Mouse (Mus musculus) adrenal gland, postnatal 36 days (tissue): ENCODE results near the gene Rbfox1. TPM values are rescaled to one million over a fixed set of nuclear protein-coding genes. Genes with fewer than 3 reads are reported as not detected.
A peak's percentile ranks its signal among the peaks of the same experiment; 100 is the strongest.

ENCODE experiments used
- DNase-seq, 2 experiments: peaks; one replicate each; pipeline ENCODE4 v3.0.0; 2021; ENCODE audit warnings: mixed read lengths in 1 of 2
- total RNA-seq, 2 experiments: library from RNA; stranded (reverse); gene quantifications; 2 replicates each; pipeline ENCODE4 v1.2.3; 2021

The Rbfox1 gene
- total RNA-seq, 2 experiments from 2014 or later: 1.0 to 1.1 TPM

DNA sequence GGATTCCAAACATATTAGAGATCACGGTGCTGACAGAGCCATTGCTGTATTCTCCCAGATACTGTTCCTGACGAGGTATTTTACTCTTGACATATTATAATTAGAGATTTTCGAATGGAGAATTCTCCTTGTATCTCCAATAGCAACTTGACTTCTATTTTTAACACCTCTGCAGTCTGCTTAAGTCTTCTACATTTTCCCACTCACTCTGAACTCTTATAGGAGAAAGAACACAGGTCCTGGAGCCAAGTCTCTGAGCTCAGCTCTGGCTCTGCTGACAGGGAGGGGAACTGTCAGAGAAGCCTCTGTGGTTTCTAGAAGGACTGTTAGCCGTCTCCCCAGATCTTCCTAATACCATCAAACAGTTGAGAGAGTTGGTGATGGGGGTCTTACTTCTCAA is 1344.1 kb downstream of the Rbfox1 start:
- DNase-seq: no peak

DNA sequence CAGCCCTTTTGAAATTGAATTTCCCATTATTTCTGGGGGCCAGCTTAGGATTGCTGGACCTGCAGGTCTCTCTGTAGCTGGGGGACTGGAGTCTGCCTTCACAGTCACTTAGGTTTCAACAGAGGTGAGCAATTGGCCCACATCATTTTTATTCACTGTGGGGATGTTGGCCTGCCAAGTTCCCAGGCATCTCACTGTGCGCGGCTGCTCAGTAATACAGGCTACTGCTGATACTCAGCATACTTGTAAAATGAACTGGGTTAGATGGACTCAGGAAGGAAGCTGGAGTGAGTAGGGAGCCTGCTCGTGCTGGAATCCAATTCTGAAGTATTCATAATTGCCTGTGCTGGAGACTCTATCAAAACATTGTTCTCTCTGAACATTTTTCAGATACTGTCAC is 1356.5 kb downstream of the Rbfox1 start:
- no peak for DNase-seq

DNA sequence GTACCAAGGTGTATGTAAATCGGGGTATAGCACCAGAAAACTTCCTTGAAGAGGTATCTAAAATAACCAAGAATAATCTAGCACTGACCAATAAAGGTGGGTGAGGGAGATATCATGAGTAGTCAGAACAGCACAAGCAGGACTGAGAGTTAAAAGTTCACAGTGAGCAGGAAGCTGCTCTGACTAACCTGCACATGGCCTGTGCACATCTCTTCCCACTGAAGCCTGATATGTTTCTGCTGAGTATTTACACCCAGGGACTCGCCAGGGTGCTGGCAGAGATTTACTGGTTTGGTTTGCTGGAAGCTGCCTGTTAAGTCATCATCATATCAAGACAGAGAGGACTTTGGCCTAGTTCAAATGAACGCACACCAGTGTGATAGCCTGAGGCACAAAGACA is 1357.3 kb downstream of the Rbfox1 start:
- DNase-seq: no peak

DNA sequence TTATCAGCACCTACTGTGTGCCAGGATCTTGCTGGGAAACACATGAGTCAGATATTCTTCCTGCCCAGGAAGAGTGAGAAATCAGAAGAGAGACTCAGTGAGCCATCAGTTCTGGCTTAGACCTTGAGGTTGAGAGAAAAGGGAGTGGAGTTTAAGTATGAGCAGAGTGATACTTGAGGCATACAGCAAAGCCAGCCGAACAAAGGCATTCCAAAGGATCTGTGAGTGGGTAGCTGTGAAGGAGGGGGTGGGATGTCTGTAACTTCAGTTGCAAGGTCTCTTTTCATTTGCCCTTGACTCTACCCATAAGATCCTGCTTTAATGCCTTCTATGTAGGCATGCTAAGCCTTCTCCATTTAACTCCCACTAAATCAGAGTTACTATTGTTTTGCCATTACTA is 1359.2 kb downstream of the Rbfox1 start:
- no peak for DNase-seq

DNA sequence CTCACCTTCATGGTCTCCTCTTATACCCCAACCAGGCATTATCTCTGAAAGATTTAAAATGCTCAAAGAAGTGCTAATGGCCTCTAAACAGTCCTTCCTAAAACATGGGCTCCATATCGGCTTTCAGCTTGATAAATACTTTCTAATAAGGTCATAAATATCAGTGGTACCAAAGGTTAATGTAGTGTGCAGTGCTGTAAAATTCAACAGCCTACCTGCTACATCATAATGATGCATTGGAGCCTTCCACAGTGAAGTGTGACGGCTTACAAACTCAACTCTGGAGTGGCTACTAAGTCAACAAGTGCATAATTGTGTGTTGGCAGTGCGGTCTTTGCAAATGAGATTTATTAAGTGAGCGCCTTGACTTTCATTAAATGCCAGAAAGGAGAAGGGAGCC is 1366.5 kb downstream of the Rbfox1 start:
- DNase-seq: no peak

DNA sequence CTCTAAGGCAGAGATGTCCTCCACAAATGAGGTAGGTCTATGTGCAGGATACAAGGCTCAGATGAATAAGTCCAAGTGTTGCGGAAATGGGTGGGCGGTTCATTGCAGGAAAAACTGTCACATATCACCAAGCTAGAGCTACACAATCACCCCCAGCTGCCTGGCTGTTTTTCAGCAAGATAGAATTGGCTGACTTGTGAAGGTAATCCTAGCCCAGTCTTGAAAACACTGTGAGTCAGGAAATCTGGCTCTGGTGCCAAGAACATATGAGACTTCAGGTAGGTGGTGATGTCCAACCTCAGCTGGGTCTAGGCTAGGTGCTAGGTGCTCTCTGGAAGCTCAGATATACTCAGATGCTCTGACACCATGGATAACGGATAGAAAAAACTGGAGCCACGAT is 1372.2 kb downstream of the Rbfox1 start:
- no peak for DNase-seq

DNA sequence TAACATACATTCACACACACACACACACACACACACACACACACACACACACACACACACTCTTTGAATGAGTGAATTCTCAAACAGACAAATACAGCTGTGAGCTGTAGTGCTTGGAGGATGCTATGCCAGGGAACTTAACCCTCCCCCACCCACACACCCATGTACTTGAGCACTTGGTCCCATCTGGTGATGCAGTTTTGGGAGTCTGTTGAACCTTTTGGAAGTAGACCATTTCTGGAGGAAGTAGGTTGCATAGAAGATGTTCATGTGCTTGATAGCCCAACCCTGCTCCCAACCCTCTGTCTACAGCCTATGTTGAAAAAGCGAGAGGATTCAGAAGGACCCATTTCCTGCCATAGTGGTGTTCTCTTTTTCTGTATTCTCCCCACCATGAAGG is 1378.1 kb downstream of the Rbfox1 start:
- no peak for DNase-seq

DNA sequence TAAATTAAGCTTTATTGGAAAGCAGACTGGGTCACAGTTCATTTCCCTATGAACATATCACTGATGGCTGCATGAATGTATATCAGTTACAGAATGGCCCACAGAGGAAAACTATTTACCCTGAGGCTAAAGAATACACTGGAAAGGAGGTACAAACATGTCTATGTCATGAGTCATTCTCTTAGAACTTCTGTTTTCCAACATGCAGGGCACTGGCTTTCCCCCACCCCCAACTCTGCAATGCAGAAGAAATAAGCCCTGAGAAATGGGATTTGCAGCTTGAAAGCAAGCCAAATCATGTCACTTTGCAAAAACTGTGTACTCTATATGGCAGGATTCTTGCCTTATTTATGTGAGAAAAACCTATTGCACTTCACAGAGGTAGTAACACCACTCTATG is 1380.6 kb downstream of the Rbfox1 start:
- DNase-seq: no peak

DNA sequence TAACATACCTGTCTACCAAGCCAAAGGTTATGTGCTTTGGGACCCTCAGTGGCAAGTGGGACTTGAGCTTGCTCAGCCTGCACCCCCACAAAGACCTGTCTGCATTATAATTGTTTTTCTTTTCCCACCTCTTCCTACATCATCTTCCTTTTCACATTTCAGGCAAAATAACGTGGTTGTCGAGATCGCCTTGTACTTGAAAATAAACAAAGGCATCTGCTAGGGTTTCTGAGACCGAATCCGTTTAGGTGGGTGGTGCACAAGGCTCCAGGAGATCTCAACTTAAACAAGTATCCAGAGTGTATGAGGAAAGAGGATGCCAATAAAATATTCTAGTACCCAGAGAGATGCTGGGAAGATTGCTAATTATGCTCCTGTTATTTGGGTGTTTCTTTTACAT is 1390.3 kb downstream of the Rbfox1 start:
- no peak for DNase-seq

DNA sequence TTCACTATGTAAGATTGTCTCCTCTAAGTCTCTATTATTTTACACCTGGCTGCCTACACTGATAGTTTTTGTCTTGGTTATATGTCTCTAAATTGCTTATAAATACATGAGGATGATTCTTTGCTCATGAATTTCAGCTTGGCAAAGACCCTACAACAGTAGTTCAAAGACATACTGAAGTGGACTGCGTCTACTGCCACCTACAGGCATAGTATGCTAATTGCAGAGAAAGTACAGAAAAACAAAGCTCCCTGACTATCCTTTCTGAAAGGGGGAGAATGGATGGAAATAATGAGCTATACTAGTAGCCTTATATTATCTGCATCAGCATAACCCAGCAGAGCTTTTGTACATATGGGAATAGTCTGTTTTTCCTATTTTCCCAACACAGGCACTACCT is 1390.7 kb downstream of the Rbfox1 start:
- no peak for DNase-seq

DNA sequence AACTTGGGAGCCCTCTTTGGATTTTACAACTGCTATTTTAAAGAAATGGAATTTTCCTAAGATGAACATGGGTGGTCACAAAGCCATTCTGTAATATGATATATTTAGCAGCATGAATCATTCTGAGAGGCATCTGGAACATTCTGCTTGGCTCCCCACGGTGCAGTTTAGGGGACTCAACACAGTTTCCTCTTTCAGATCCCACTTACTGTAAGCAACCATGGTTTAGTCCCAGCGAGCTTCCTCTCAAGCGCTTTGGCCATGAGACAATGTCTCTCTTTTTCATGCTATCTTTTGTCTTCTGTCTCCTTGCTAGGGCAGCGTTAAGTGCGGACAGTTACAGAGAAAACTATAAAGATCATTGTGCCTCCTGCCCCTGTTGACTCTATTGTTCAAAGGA is 1394.4 kb downstream of the Rbfox1 start:
- no peak for DNase-seq

DNA sequence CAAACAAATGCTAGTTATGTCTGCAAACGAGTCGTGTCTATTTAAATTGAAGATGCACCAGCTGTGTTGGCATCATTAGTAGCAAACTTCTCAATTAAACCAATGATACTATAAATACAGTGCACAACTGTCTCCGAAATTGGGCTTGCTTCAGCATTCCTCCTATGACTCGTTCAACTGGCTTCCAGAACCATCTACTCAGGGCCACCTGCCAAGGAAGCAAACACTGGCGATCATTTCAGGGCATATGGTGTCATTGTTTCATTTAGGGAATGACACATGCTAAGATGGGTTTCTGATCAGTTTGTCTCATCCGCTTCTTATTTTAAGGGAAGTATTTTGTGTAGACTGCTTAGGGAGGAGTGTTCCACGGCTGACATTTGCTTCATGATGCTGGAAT is 1397.1 kb downstream of the Rbfox1 start:
- peak; percentile 15 for DNase-seq

DNA sequence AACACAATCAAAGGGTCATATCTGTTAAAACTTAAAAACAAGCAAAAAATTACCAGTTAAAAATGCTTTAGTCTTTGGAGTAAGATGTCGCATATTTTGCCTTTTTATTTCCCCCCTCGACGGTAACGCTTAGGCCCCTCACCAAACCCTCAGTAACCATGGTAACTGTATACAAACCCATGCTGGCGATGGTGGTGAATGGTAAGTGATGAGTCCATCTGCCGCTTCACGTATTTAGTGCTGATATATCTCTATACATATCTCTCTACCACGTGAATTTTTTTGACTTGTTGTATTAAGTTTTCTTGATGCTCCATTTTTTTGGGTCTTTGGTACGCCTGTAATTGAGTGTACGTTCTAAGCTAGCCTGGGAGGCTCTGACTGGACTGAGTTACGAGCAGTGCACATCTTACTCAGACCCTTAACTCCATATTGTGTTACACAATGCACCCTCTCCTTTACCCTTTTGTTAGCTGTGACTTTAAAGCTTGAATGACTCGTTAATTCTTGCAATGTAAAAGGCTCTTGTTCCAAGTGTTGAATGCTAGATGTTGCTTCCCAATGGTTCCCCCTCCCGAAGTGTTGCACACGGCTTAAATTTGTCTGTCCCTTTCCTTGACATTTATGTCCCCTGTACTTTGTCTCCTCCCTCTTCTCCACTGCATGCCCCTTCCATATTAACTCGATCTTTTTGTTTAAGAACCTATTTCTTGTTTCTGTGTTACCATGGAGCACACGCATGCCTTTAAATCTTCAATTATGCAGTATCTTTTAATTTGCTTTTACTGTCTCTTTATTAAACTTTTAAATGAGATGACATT is 1408.0 kb downstream of the Rbfox1 start:
- DNase-seq: no peak

DNA sequence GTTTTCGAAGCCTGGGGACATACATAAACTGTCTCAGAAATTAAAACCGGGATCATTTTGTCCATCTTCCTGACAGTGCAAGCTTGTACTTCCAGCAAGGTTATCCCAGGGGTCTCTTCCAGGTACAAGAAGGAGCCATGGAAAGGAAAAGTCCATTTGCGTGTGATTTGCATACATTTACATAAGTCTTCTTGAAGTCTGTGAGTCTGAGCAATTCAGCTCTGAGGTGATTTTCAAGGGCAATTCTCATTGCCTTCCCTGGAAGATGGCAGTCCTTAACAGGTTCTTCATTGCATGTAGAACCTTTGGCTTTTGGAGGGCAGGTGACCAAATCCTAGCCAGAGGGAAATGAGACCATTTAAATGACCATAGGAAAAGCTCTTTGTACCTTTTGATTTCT is 1417.3 kb downstream of the Rbfox1 start:
- no peak for DNase-seq

DNA sequence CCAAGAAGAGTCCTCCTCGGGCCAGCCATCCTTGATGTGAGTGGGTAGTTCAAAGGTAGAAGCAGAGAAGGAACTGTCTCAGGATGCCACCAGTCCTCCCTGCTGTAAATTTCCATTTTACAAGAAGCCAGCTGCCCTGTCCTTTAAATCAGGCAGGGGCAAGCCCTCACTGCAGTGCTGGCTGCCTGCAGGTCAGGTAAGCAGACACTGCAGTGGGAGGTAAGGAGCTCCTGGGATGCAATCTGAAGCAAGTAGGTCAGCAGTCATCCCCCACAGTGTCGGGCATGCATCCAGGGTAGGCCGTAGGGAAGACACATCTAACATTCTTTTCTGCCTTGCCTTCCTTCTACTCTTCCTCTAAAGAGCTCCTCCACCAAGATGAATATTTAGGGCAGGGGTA is 1444.0 kb downstream of the Rbfox1 start:
- no peak for DNase-seq

DNA sequence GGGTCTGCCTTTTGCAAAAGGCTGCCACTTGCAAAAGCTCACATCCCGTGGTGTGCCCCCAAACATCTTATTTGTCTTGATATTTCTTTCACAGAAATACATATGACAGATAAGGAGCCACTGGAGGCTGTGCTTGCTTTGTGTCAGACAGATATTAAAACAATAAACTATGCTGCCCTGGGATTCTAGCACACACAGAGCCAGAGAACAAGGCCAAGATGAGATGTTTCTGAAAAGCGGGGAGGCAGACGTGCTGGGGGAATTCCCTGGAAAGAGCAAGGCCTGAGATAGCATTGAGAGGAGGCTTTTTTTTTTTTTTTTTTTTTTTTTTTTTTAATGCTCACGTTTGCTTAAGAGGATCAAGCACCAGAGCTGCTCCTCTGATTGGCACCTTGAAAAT is 1456.0 kb downstream of the Rbfox1 start:
- peak in 1 of 2 experiments; percentile 1 for DNase-seq

DNA sequence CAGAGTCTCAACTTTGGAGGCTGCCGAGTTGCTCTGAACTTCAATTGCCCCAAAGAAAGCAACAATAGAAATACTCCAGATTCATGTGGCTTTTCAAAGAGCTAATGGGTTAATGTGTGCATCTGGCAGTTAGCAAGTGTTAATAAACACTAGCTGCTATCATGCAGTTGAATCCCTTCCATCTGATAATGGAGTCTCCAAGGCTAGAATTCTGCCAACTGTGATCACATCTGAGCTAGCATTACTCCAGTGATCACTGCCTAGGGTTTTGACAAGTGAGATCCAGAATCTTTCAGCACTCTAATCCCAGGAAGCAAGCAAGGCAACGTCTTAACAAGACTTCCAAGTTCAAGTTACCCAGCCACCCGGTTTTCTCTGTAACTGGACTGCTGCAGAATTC is 1460.1 kb downstream of the Rbfox1 start:
- no peak for DNase-seq

DNA sequence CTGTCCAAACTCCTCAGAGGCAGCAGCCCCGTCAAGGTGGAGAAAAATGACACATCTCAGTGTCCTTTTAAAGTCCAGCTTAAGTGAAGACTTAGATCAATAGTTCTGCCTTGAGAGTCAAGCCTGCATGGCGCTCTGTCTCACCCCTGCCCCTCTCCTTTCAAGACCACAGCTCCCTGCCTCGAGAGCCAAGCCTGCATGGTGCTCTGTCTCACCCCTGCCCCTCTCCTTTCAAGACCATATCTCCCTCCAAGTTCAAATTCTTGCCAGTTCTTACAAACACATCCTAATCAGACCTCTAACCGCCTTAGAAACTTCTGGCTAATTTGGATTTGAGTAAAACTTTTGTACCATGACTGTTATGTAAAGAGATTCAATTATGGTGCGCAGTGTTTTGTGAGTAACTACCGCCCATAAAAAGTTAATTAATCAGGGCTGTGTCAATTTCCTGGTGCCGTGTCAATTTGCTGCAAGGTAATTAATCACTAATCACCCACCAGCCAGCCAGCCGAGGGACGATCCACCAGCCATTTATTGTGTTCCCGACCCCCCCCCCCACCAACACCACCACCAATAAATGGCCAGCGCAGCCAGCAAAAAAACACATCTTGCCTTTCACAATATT is 1461.0 kb downstream of the Rbfox1 start:
- no peak for DNase-seq

DNA sequence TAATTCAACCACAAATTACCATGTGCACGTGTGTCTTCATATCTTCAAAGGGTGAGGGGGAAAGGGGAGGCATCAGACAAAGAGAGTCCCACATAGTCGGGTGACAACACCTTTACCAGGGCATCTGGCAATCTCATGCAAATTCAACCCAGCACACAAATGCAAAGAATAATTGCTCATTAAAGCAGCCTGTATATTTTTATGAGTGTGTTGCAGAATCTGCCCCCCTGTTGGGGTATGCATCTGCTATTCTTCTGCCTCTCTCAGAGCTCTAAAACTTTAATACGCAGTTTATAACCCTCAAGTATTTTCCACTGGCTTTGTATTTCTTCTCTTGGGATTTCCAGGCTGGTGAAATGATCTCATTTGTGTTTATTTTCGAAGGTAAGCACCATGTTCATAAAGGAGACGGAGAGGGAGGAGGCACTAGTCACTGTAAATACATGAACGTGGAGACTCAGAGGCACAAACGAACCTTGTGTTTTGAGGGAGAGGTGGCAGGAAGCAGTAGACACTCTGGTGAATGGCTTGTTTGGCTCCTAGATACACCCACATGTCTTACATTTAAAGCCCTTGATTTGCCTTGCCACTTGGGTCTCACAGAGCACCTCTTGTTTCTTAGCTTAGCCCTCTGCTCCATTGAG is 1462.5 kb downstream of the Rbfox1 start:
- no peak for DNase-seq

DNA sequence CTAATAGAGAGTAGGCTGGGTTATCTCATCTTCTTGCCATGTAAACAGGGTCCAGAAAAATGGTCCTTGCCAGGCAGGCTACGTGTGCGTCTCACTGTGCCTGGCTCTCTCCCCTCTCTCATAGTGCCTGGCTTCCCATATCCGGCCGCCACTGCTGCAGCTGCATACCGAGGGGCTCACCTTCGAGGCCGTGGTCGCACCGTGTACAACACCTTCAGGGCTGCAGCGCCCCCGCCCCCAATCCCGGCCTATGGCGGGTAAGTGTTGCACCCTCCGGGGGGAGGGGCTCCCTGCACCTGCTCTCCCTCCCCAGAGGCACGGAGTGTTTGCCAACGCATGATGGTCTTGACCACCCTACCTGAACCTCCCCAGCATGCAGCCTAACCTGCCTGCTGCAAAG is 1467.7 kb downstream of the Rbfox1 start:
- no peak for DNase-seq

DNA sequence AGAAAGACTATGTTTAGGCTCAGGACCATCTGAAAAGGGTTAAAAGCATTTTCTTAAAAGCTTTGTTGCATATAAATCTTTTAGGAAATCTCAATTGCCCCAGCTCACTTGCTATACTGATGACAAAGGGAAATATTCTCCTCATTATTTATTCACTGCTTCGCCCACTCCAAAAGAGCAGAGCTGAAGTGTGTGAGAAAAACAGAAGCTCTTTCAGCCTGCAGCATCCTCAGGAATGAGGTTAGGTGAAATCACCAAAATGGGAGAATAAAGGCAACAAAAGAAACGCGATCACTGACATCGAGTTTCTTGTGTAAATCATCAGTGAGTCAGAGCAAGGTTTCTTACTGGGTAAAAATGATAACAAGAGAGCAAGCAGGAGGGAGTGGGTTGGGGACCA is 1469.0 kb downstream of the Rbfox1 start:
- DNase-seq: no peak

DNA sequence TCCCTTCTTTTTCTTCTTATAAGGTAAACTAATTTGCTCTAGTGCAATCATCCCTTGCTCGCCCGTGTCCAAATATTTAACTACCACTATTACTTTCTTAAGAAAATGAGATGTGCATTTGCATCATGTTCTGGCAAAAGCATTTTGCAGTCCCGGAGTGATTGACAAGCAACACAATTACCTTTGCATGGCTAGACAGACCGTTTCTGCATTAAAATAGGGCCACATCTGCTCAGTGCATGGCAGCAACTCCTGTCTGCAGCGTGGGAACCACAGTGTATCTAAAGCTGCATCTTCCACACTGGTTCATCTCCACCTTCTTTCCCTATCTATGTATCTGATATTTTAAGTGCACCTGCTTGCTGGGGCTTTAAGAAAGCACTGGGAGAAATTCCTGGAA is 1473.9 kb downstream of the Rbfox1 start:
- no peak for DNase-seq

DNA sequence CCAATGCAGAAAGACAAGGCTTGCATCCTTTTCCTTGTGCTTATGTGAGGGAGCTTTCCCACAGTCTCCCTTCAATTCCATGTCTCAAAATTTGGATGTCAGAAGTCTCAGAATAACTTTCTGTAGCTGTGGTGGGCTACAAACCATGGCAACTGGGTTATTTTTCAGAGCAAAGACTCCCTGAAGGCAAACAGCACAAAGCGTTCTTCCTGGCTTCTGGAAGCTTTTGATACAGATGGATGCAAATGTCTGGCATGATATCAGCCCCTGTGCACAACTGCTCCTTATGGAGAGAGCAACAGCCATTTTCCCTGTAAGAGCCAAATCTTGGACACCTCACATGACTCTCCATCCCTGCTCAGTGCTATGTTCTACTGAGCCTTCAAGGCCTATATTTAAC is 1475.6 kb downstream of the Rbfox1 start:
- DNase-seq: no peak

DNA sequence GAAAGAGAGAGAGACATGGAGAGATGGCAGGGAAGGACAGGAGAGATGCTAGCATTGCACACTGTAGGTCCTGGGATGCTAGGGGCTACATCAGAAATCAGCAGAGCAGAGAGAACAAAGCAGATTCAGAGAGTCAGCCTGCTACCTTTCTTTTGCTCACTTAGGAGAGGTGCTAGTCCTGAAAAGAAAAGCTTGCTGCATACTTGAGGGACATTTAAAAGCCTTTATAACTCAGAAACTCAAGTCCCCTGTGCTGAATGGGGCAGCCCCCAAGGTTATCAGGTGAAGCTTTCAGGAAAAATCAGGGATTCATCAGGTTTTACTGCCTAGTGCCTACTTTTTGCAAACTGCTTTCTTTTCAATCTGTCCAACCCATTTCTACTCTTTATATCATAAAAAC is 1480.7 kb downstream of the Rbfox1 start:
- DNase-seq: no peak
